8 mouse cellular contexts compared by ENCODE assay signal in the genomic region with DNA sequence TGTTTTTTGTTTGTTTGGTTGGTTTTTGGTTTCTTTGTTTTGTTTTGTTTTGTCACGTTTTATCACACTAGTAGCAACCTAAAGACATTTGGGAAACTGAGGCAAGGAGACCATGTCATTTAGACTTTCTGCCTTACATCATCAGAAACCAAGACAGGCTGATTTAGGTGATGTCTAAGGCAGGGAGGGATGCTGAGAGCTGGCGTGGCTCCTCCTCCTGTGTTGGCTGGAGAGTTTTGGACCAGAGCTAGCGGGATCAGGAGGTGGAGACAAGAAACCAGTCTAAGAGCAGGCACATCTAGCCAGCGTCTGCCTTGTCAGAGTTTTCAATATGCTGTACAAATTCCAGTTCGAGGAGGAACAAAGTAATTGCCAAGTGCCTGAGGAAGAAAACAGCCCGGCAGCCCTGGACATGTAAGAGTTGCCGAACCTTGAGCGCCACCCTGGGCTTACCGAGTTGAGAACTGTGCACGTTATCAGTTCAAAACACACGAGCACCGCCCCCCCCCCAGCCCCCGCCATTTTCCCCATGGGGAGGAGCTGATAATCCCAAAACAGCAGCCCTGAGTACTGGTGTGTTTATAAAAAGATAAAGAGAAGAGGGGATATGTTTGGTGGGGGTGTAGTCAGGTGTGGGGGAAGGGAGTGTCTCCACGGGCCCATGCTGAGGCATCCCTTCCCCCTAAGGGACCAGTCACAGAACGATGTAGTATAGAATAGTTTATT. TPM values are rescaled to one million over a fixed set of nuclear protein-coding genes. Genes with fewer than 3 reads are reported as not detected.
DNase-seq lines count a peak whose midpoint lies in the region; ATAC-seq and TF ChIP-seq lines count a peak whose summit lies in the region.
"Had no signal": no experiment of that assay in that cellular context is flagged by ENCODE, and none has a peak within 500 bp of the region (broad histone marks: within the 10 kb centered on the region; RNA-seq: fewer than 3 reads in every experiment).

No protein-coding gene starts in this region.

- no peak overlapping the region for H3K9ac ChIP-seq in forebrain, embryonic 14.5 days (ENCODE audit: low read length)

- ATAC-seq in forebrain, embryonic 14.5 days = peak; percentile 21; the same call in 1 of the 2 replicates
- peak; percentile 69 for ATAC-seq in megakaryocyte-erythroid progenitor cell, adult 5-6 weeks (replicated peaks; ENCODE audit: low FRiP score, low TSS enrichment, poor library complexity, severe bottlenecking)

- H3K27ac ChIP-seq in forebrain, embryonic 14.5 days (ENCODE audit: low read depth, low read length) = no peak overlapping the region

- H3K4me1 ChIP-seq in E14TG2a.4 (replicated peaks; ENCODE audit: low read depth, low read length) = peaks cover 18% of the 10 kb centered on the region
- peaks cover 13% of the 10 kb centered on the region; the same call in 1 of the 2 replicates for H3K4me1 ChIP-seq in forebrain, embryonic 14.5 days (ENCODE audit: control insufficient read depth, insufficient read depth, low read length)

- H3K27me3 ChIP-seq in E14TG2a.4 (ENCODE audit: insufficient read depth, low read length) = peaks cover 40% of the 10 kb centered on the region
- peaks cover 13% of the 10 kb centered on the region; the same call in 1 of the 2 replicates for H3K27me3 ChIP-seq in forebrain, embryonic 14.5 days (replicated peaks; ENCODE audit: control insufficient read depth, insufficient read depth, low read length)

- no peaks in the 10 kb centered on the region for H3K36me3 ChIP-seq in E14TG2a.4 (ENCODE audit: insufficient read depth, low read length)
- H3K36me3 ChIP-seq in forebrain, embryonic 14.5 days (ENCODE audit: control insufficient read depth, insufficient read depth, low read length) = no peaks in the 10 kb centered on the region

- peak overlapping the region; percentile 4; the same call in 1 of the 2 replicates for H3K4me2 ChIP-seq in forebrain, embryonic 14.5 days (ENCODE audit: low read length)

- intact Hi-C loops in left cerebral cortex, postnatal 25 days (cut with DNase I) = no loop called here

- 0 out of 2 replicates have a peak overlapping the region, but pooled peaks have one; percentile 29 for H3K4me3 ChIP-seq in E14TG2a.4 (replicated peaks; ENCODE audit: low read length)
- no peak overlapping the region for H3K4me3 ChIP-seq in forebrain, embryonic 14.5 days (ENCODE audit: low read depth, low read length)
- H3K4me3 ChIP-seq: myocyte had no signal

- TF ChIP-seq CTCF in E14TG2a.4 (conservative IDR thresholded peaks at IDR 0.05; ENCODE audit: low read length) = no peak

- peak; percentile 80 for DNase-seq in MEL-GATA-1-ER (ENCODE audit: extremely low read depth, low read depth)
- DNase-seq in forebrain, embryonic 14.5 days (ENCODE audit: low spot score) = peak; percentile 6
- DNase-seq in left cerebral cortex, adult 9 months (ENCODE audit: low spot score in 2 of 2) = no peak
- no peak for DNase-seq in left cerebral cortex, postnatal 25 days (ENCODE audit: low spot score in 2 of 2)
- DNase-seq in frontal cortex, postnatal 10 days (ENCODE audit: low spot score in 2 of 2) = no peak

- no peaks in the 10 kb centered on the region for H3K9me3 ChIP-seq in E14TG2a.4 (ENCODE audit: low read length)
- no peaks in the 10 kb centered on the region for H3K9me3 ChIP-seq in forebrain, embryonic 14.5 days (replicated peaks; ENCODE audit: control insufficient read depth, low read length)

- WGBS in forebrain, embryonic 14.5 days = 10% methylated on average over 15 of the region's 15 CpGs

RNA-seq across cellular contexts. Expression of gene Cpeb3, which starts 29.5 kb away (rescaled TPM):
- 3.1 and 4.1 TPM in 2 replicates for polyA plus RNA-seq in forebrain, embryonic 14.5 days (2014; fragmentation: Nextera tagmentation; extraction: Ambion mirVana)
- total RNA-seq in megakaryocyte-erythroid progenitor cell, adult 5-6 weeks (2014; fragmentation: Nextera tagmentation) = 3.1 and 3.6 TPM in 2 replicates
- total RNA-seq in megakaryocyte-erythroid progenitor cell, adult 5-6 weeks (2017) = 0.80 and 4.1 TPM in 2 replicates
- 10 to 100 TPM; 78.9 to 83.5 TPM for total RNA-seq in left cerebral cortex, postnatal 25 days (2021)

RNA-seq across cellular contexts. Expression of gene March5, which starts 30.5 kb away (rescaled TPM):
- 127 and 143 TPM in 2 replicates for polyA plus RNA-seq in forebrain, embryonic 14.5 days (2014; fragmentation: Nextera tagmentation; extraction: Ambion mirVana)
- 138 TPM in 2 replicates for total RNA-seq in megakaryocyte-erythroid progenitor cell, adult 5-6 weeks (2014; fragmentation: Nextera tagmentation)
- total RNA-seq in megakaryocyte-erythroid progenitor cell, adult 5-6 weeks (2017) = 77.5 and 90.8 TPM in 2 replicates
- total RNA-seq in left cerebral cortex, postnatal 25 days (2021) = 10 to 100 TPM; 85.1 to 90.4 TPM

Comparison
In these comparisons a context has a peak if more than half of its experiments do, and no peak if none do; other contexts are left out.
1. DNase-seq: peak in MEL-GATA-1-ER (single experiment) and forebrain, embryonic 14.5 days (single experiment); none in left cerebral cortex, adult 9 months (0 of 2), left cerebral cortex, postnatal 25 days (0 of 2) and frontal cortex, postnatal 10 days (0 of 2).
2. RNA of gene Cpeb3, which starts 29.5 kb away (total RNA-seq): 78.9 to 83.5 TPM in left cerebral cortex, postnatal 25 days; 0.80 to 4.1 TPM in megakaryocyte-erythroid progenitor cell, adult 5-6 weeks; every median in the first group is over 10 times any median in the second.